Mouse (Mus musculus) gastrocnemius, postnatal 36 days (tissue): ENCODE data around the gene Cntn2. TPM values are rescaled to one million over a fixed set of nuclear protein-coding genes. Genes with fewer than 3 reads are reported as not detected.

Source experiments
- DNase-seq, 2 experiments: peaks; one replicate each; pipeline ENCODE4 v3.0.0; 2022
- intact Hi-C: fragments of 180-260 bp; cut with DNase I; formaldehyde crosslinking; loops from one replicate; pipeline ENCODE4 v1.15.1; 2025
- total RNA-seq, 2 experiments: library from RNA; stranded (reverse); gene quantifications; 2 replicates each; pipeline ENCODE4 v1.2.3; 2021

Gene Cntn2
- total RNA-seq, 2 experiments from 2014 or later, result not detected

GRCm38 (mm10) chr1:132559045-132559444 is 16.0 kb upstream of the Cntn2 start:
- no peak for DNase-seq
- intact Hi-C loops, result no loop called here

- intact Hi-C loops, result no loop called here
- DNase-seq, result peak; percentile 32 to 49
Measured at GRCm38 (mm10) chr1:132557901-132558631, 15.0 kb upstream of the Cntn2 start.

GRCm38 (mm10) chr1:132543789-132544188 is 733 bp upstream of the Cntn2 start:
- DNase-seq, result peak in 1 of 2 experiments; percentile 31
- intact Hi-C loops, result no loop called here

- DNase-seq, result no peak
- intact Hi-C loops, result no loop called here
Measured at GRCm38 (mm10) chr1:132541824-132542599, 1.0 kb downstream of the Cntn2 start.

- intact Hi-C loops, result no loop called here
- no peak for DNase-seq
Measured at GRCm38 (mm10) chr1:132541171-132541823, 1.8 kb downstream of the Cntn2 start.

GRCm38 (mm10) chr1:132540701-132541100 is 2.4 kb downstream of the Cntn2 start:
- no peak for DNase-seq
- intact Hi-C loops, result no loop called here

GRCm38 (mm10) chr1:132537736-132538135 is 5.3 kb downstream of the Cntn2 start:
- DNase-seq, result no peak
- intact Hi-C loops, result no loop called here

GRCm38 (mm10) chr1:132536416-132536815 is 6.6 kb downstream of the Cntn2 start:
- intact Hi-C loops, result no loop called here
- DNase-seq, result no peak

- no peak for DNase-seq
- intact Hi-C loops, result no loop called here
Measured at GRCm38 (mm10) chr1:132535541-132535940, 7.5 kb downstream of the Cntn2 start.

GRCm38 (mm10) chr1:132533840-132534239 is 9.2 kb downstream of the Cntn2 start:
- intact Hi-C loops, result no loop called here
- DNase-seq, result no peak

GRCm38 (mm10) chr1:132532521-132532920 is 10.5 kb downstream of the Cntn2 start:
- no peak for DNase-seq
- intact Hi-C loops, result no loop called here

- no peak for DNase-seq
- intact Hi-C loops, result no loop called here
Measured at GRCm38 (mm10) chr1:132530631-132531191, 12.3 kb downstream of the Cntn2 start.

- intact Hi-C loops, result no loop called here
- no peak for DNase-seq
Measured at GRCm38 (mm10) chr1:132528647-132529334, 14.3 kb downstream of the Cntn2 start.

- intact Hi-C loops, result no loop called here
- DNase-seq, result no peak
Measured at GRCm38 (mm10) chr1:132528071-132528470, 15.0 kb downstream of the Cntn2 start.

- peak in 1 of 2 experiments; percentile 21 for DNase-seq
- intact Hi-C loops, result loop anchor here (1.0 kb wide), 1 partner anchor 68 kb away; no protein-coding TSS in a partner anchor
Measured at GRCm38 (mm10) chr1:132525832-132526231, 17.2 kb downstream of the Cntn2 start.

GRCm38 (mm10) chr1:132523920-132524319 is 19.1 kb downstream of the Cntn2 start:
- DNase-seq, result no peak
- intact Hi-C loops, result no loop called here

- intact Hi-C loops, result no loop called here
- no peak for DNase-seq
Measured at GRCm38 (mm10) chr1:132523048-132523447, 20.0 kb downstream of the Cntn2 start.

GRCm38 (mm10) chr1:132520764-132521163 is 22.3 kb downstream of the Cntn2 start:
- DNase-seq, result peak; percentile 31 to 58
- intact Hi-C loops, result loop anchor here (2.0 kb wide), 1 partner anchor 154 kb away; no protein-coding TSS in a partner anchor

GRCm38 (mm10) chr1:132519734-132520133 is 23.3 kb downstream of the Cntn2 start:
- DNase-seq, result no peak
- intact Hi-C loops, result loop anchor here (2.0 kb wide), 1 partner anchor 153 kb away; no protein-coding TSS in a partner anchor

GRCm38 (mm10) chr1:132518621-132519020 is 24.4 kb downstream of the Cntn2 start:
- DNase-seq, result no peak
- intact Hi-C loops, result no loop called here
